Mouse (Mus musculus): ENCODE results near the gene Pip.

GRCm38 (mm10) chr6:41864038-41864437 is 16.7 kb downstream of the Pip start:
- TF ChIP-seq CTCF (IDR thresholded peaks at IDR 0.05; ENCODE audit: extremely low read depth, insufficient read depth, low read length) (no peak), POLR2A (IDR thresholded peaks at IDR 0.05; ENCODE audit: extremely low read depth, insufficient read depth, low read length) (no peak)

Data from cortical plate, adult 2 months (tissue).